Mouse (Mus musculus): ENCODE results near the gene Abcc3. TPM values are rescaled to one million over a fixed set of nuclear protein-coding genes. Genes with fewer than 3 reads are reported as not detected.

The Abcc3 gene
- under 1 TPM; 0.46 to 0.53 TPM for total RNA-seq (2021)
- long read RNA-seq, experiment 1 = 0 reads
- long read RNA-seq, experiment 2, full-length matches to known transcripts = 2 of 2 reads
- long read RNA-seq, experiment 2, partial matches to known transcripts = 0 of 2 reads
- long read RNA-seq, experiment 2, other reads (novel, unspliced or antisense) = 0 of 2 reads

DNA sequence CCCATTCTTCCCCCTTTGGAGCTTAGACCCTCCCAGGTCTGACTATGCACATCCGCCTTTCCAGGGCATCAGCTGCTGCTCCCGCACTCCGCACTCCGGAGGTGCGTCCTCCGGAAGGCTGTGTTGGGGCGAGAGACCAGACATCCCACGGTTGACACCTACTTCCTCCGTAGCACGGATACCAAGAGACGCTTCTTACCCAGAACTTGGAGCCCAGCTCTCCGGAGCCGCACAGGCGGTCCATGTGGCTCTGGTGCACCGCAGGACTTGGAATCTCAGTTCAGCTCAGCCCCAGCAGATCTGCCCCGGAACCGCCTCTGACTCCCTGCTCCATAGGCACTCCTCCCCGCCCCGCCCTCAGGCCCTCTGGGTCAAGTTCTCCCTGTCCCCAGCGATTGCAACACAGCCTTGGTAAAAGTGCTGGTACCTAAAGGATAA, at the start of gene Abcc3:
Abcc3 (minus strand) TSS at position 326 of the 438 bp plus-strand sequence.
- no peak for TF ChIP-seq CTCF (IDR thresholded peaks at IDR 0.05)
- DNase-seq = peak; percentile 68
- Histone ChIP-seq H3K4me3 (peak within 1 kb of the TSS; percentile 64), H3K27ac (peak within 1 kb of the TSS; percentile 28; the same call in 1 of the 2 replicates)
- intact Hi-C loops (cut with DNase I) = no loop called here

DNA sequence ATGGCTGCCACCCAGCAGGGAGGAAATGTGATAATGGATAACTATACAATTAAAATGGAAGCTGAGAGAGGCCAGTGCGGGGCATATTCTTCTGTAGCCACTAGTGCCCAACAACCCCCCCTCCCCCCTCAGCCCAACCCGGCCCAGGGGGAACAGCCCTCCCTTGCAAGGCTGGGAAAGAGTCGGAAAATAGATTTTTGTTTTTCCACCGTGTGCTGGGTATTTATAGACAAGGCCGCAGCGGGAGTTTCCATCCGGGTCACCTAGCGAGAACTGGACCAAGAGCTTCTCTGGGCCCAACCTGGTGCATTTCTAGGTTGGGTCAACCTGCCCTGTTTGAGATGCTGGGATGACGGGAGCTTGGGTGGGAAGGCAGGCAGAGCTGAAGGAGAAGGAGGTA, 49.0 kb upstream of the Abcc3 start:
- TF ChIP-seq CTCF (IDR thresholded peaks at IDR 0.05) = no peak
- intact Hi-C loops (cut with DNase I) = no loop called here
- no peak for DNase-seq
- H3K4me3 ChIP-seq = no peak overlapping the region
- peak overlapping the region; percentile 8; the same call in 1 of the 2 replicates for H3K27ac ChIP-seq

DNA sequence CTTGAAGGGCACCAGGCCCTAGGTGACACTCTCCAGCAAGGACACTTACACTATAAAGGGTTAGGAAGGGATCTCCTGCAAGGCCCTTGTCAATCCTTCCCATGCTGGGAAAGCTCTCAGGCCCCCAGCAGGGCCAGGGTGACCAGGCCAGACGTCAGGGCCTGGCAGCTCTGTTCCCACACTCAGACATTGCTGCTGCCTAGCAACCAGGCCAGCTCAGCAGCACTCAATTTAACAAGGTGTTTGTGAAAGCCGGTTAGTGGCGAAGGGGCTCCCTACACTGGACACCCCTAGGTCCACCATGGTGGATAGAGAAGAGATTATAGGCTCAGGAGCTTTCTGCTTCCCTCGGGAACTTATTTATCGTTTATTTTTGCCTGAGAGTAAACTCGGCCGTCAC, 48.3 kb upstream of the Abcc3 start:
- no peak overlapping the region for H3K4me3 ChIP-seq
- no peak for DNase-seq
- intact Hi-C loops (cut with DNase I) = no loop called here
- H3K27ac ChIP-seq = 0 out of 2 replicates have a peak overlapping the region, but pooled peaks have one; percentile 8
- no peak for TF ChIP-seq CTCF (IDR thresholded peaks at IDR 0.05)

DNA sequence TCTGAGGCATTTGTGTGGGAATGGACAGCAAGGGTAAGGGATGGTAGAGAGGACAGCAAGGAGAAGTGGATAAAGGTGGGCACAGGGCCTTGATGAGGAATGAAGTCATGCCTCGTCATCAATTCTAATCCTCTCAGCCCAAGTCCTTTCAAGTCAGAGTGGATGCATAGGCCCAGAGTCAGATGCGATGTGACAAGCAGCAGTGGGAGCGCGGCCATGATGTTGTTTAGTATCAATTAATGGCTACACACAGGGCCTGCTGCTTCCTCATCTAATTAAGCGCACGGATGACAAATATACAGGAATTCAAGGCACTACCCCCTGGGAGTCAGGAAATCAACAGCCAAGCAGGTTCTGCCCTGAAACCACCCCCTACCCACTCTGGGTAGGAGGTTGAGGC, 47.6 kb upstream of the Abcc3 start:
- intact Hi-C loops (cut with DNase I) = no loop called here
- no peak overlapping the region for H3K4me3 ChIP-seq
- no peak for TF ChIP-seq CTCF (IDR thresholded peaks at IDR 0.05)
- H3K27ac ChIP-seq = no peak overlapping the region
- DNase-seq = no peak

DNA sequence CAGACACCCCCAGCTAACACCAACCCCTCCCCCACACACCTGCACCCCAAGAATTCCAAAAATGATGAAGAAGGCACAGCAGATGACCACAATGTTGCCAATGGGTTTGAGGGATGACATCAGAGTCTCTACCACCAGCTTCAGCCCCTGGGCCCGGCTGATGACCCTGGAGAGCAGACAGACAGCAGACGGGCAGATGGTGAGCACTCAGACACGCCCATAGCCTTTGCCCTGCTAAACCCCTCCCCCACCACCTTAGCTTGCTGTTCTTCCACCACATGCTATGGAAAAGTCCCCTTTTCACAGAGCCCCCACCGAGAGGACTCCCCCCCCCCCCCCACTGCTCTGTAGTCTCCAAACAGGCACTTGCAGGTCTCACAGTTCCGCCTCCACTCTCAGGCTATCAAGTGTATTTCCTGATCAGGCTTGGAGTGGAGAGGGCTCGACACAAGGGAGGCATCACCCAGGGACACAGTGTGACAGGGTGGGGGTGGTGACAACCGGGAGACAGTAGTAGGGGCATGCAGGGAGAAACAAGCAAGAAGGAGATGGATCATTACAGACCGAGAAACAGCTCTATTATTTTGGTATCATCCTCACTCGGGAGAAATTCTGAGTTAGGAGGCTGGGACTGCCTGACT, 36.3 kb upstream of the Abcc3 start:
- intact Hi-C loops (cut with DNase I) = no loop called here
- DNase-seq = no peak
- no peak for TF ChIP-seq CTCF (IDR thresholded peaks at IDR 0.05)
- Histone ChIP-seq H3K4me3 (no peak overlapping the region), H3K27ac (no peak overlapping the region)

DNA sequence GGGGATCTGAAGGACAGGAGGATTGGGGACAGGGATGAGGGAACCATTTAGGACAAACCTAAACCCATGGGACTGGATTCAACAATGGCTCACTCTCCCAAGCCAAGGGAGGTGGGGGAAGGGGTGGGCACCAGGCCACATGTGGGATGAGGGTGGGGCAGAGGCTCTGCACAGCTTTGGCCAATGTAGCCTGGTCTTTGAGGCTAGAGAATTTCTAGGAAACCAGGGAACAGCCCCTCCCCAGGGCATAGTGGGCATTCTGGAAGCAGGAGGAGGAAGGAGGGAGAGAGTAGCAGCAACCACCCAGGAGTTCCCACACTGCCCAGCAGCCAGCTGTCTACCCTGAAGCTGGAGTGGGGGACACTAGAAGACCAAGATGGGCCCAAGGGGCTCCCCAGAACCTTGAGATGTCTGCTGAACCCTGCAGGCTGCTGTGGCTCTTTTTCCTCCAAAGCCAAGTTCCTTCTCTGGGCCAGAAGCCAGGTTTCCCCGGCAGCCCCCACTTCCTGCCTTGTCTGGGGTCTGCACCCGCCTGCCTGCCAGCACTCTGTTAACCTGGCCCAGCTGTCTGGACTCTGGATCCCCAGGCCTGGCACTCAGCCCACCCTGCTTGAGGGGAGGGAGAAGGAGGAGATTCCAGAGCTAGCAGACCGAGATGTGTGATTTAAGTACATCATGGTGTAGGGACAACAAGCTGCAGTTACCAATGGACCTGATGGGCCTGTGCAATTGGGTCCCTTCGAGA, 35.5 kb upstream of the Abcc3 start:
- TF ChIP-seq CTCF (IDR thresholded peaks at IDR 0.05) = no peak
- DNase-seq = peak; percentile 65
- intact Hi-C loops (cut with DNase I) = no loop called here
- H3K4me3 ChIP-seq = no peak overlapping the region
- H3K27ac ChIP-seq = no peak overlapping the region

DNA sequence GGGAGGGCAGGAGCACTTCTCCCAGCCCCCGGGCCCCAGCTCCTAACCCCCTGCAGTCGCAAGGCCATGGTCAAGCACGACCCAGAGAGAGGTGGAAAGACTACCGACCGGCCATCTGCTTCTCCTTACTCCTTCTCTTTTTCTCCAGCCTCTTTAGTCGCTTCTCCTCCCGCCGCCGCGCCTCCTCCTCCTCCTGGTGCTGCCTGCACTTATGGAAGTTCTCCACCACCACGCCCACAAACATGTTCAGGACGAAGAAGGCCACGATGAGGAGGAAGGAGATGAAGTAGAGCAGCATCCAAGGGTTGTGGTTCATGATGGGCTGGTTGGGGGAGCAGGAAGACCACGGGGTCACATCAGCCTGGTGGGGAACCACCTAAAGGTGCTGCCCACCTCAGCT, 32.9 kb upstream of the Abcc3 start:
- no peak overlapping the region for H3K4me3 ChIP-seq
- DNase-seq = no peak
- H3K27ac ChIP-seq = no peak overlapping the region
- no peak for TF ChIP-seq CTCF (IDR thresholded peaks at IDR 0.05)
- intact Hi-C loops (cut with DNase I) = no loop called here

DNA sequence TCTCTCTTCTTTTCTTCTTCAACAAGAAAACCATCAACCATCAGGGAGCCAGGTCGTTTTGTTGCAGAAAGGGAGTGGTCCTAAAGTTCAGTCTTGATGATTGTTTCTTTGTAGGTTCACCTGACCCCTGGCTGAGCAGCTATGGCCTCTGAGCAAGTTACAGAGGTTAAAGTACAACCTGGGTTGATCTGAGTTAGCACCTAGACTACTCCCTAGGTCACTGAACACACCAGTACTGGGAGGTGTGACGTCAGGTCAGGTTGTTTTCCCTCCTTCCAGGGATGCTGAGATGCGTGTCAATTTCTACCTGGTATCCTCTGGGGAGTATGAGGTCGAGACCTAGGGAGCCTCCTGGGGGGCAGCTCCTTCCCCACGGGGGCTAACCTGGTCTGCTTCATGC, 32.4 kb upstream of the Abcc3 start:
- Histone ChIP-seq H3K27ac (no peak overlapping the region), H3K4me3 (no peak overlapping the region)
- intact Hi-C loops (cut with DNase I) = no loop called here
- no peak for TF ChIP-seq CTCF (IDR thresholded peaks at IDR 0.05)
- DNase-seq = no peak

DNA sequence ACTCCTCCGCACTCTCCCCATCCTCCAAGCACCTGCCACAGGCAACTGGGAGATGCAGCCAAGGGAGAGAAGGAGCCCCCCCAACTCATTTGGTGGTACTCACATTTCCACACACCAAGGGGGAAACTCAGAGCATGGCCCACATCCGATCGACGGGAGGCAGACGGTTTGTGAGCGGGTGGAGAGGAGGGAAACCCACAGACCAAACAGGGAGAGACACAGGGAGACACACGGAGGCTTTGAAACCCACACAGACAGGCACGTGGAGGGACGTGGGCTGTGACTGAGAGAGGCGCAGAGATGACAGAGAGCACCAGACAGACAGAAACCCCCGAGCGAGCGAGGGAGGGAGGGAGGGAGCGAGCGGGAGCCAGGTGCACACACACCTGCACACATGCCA, 31.6 kb upstream of the Abcc3 start:
- Histone ChIP-seq H3K27ac (no peak overlapping the region), H3K4me3 (no peak overlapping the region)
- intact Hi-C loops (cut with DNase I) = loop anchor here (5.0 kb wide), 1 partner anchor 63 kb away; the partner anchor contains the start of gene Spata20
- no peak for DNase-seq
- TF ChIP-seq CTCF (IDR thresholded peaks at IDR 0.05) = no peak

DNA sequence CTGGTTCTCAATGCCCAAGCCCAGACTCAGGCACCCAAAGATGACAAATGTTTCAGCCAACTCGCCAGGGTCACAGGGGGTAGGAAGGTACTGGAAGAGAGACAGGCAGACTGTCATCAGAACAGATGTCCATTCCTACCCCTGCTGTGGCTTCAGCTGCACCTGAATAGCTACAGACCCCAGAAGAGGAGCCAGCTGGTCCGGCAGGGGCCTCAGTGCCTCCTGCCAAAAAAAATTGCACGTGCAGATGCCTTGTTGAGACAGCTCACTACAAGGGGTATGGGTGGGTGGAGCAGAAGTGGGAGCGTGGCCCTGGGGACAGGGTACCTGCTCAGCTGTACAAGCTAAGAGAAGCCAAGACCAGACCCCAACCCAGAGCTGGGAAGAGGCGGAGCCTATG, 31.1 kb upstream of the Abcc3 start:
- no peak for TF ChIP-seq CTCF (IDR thresholded peaks at IDR 0.05)
- intact Hi-C loops (cut with DNase I) = loop anchor here (5.0 kb wide), 1 partner anchor 63 kb away; the partner anchor contains the start of gene Spata20
- Histone ChIP-seq H3K27ac (no peak overlapping the region), H3K4me3 (no peak overlapping the region)
- no peak for DNase-seq

DNA sequence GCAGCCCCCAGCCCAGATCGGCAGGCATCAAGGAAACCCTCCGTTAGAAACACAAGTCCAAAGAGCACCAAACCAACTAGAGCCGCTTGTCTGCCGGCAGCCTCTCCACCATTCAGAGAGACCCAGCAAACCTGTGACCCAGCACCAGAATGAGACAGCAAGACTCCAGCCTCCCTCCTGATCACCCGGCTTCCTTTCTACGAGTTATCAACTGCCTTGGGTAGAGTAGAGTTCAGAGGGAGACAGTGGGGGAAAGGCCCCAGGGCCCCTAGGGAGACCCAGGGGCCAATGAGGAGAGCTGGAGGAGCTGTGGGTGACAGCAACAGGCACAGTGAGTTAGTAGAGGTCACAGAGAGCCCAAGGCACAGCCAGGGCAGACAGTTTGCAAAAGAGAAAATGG, 28.2 kb upstream of the Abcc3 start:
- intact Hi-C loops (cut with DNase I) = loop anchor here (5.0 kb wide), 1 partner anchor 66 kb away; the partner anchor contains the start of gene Spata20
- no peak for TF ChIP-seq CTCF (IDR thresholded peaks at IDR 0.05)
- Histone ChIP-seq H3K4me3 (no peak overlapping the region), H3K27ac (no peak overlapping the region)
- DNase-seq = no peak

DNA sequence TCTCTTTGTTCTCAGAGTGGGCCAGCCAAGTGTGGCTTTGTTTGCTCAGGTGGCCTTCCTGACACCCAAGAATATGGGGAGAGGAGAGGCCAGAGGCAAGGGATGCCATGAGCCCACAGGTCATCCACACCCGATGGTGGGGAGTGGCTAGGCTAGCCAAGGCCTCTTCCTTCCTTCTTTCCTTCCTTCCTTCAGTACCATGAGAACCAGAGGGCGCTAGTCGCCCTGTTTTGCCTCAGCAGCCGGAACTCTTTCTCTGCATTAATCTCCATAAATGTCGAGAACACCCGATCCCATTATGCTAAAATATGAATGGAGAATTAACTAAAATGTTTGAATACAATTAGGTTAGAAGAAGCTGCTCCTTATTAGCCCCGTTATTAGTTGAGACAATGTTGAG, 27.5 kb upstream of the Abcc3 start:
- intact Hi-C loops (cut with DNase I) = loop anchor here (5.0 kb wide), 1 partner anchor 67 kb away; the partner anchor contains the start of gene Spata20

More for the DNA sequence above, 27.5 kb upstream of the Abcc3 start:
- Histone ChIP-seq H3K27ac (no peak overlapping the region), H3K4me3 (no peak overlapping the region)
- peak; percentile 56 for TF ChIP-seq CTCF (IDR thresholded peaks at IDR 0.05)
- DNase-seq = peak; percentile 37

Data from gastrocnemius, adult 2 months (tissue).